Mouse (Mus musculus) kidney, adult 2 months (tissue): ENCODE results near the gene Tpi1. TPM values are rescaled to one million over a fixed set of nuclear protein-coding genes. Genes with fewer than 3 reads are reported as not detected.

Source experiments
- DNase-seq: peaks from one replicate; pipeline ENCODE4 v3.0.0; 2021
- H3K27ac ChIP-seq: fragments of 200-500 bp; 2 replicates; pipeline ENCODE4 v1.5.1; 2012; ENCODE audit warnings: low read depth, low read length, control low read depth, inconsistent platforms; ENCODE audit not compliant: insufficient read depth
- H3K27me3 ChIP-seq: fragments of 200-500 bp; replicated peaks from 2 replicates; pipeline ENCODE4 v1.6.1; 2012; ENCODE audit warnings: mild to moderate bottlenecking, moderate library complexity, low read length, inconsistent platforms; ENCODE audit not compliant: control insufficient read depth, insufficient read depth
- H3K36me3 ChIP-seq: fragments of 200-500 bp; 2 replicates; pipeline ENCODE4 v1.6.1; 2012; ENCODE audit warnings: mild to moderate bottlenecking, moderate library complexity, low read length, inconsistent platforms; ENCODE audit not compliant: control insufficient read depth, insufficient read depth
- H3K4me1 ChIP-seq: fragments of 200-500 bp; 2 replicates; pipeline ENCODE4 v1.6.1; 2011; ENCODE audit warnings: low read length; ENCODE audit not compliant: control insufficient read depth, insufficient read depth
- H3K4me3 ChIP-seq: fragments of 200-500 bp; 2 replicates; pipeline ENCODE4 v1.5.1; 2011; ENCODE audit warnings: mild to moderate bottlenecking, low read depth, low read length, control low read depth; ENCODE audit not compliant: insufficient read depth
- CTCF ChIP-seq: fragments of 200-500 bp; conservative IDR thresholded peaks from 2 replicates; pipeline ENCODE4 v1.5.1; 2011; ENCODE audit warnings: low read depth, mild to moderate bottlenecking, control low read depth, low read length, moderate library complexity, mixed read lengths; ENCODE audit not compliant: insufficient read depth, insufficient read length
- POLR2A ChIP-seq: fragments of 200-500 bp; IDR thresholded peaks from one replicate; pipeline ENCODE4 v1.6.1; 2011; ENCODE audit warnings: low read depth, low read length, control low read depth
- WGBS: fragments of 180-500 bp; shearing (Covaris S2); methylation state at CpG from one replicate; pipeline ENCODE4 v1.1.7; 2018; 5-methylcytosine and 5-hydroxymethylcytosine counted together
- polyA plus RNA-seq: library from polyadenylated mRNA; depleted of rRNA; stranded (reverse); fragments of >200 nt; gene quantifications from 2 replicates; pipeline ENCODE4 v1.2.3, GENCODE M21; 2012

Gene Tpi1
- polyA plus RNA-seq, 1 experiment, result 1,055 TPM

DNA sequence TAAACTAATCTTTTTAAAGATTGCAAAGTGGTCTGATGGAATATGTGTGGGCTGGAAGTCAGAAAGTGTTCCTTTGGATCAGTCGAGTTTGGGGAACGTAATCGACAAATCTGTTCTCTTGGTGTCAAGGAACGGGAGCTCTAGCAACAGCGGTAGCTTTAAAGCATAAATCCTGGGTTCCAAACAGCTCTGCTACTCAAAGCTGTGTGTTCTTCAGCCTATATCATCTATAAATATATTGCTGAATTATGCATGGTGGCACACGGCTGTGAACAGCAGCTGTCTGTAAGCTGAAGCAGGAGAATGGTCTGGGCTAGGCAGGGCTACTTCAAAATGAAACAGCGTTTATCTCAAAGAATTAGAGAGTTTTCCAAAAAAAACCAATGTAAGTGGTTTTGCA lies 33.2 kb downstream of the Tpi1 start:
- H3K27ac ChIP-seq, result no peak overlapping the region
- H3K27me3 ChIP-seq, result no peaks in the 10 kb centered on the region
- no peak overlapping the region for H3K4me3 ChIP-seq
- no peak for DNase-seq
- H3K4me1 ChIP-seq, result no peaks in the 10 kb centered on the region; the same call in 1 of the 2 replicates
- H3K36me3 ChIP-seq, result no peaks in the 10 kb centered on the region
- TF ChIP-seq CTCF (no peak), POLR2A (no peak)
- 88% methylated on average over 7 of the region's 7 CpGs for WGBS

DNA sequence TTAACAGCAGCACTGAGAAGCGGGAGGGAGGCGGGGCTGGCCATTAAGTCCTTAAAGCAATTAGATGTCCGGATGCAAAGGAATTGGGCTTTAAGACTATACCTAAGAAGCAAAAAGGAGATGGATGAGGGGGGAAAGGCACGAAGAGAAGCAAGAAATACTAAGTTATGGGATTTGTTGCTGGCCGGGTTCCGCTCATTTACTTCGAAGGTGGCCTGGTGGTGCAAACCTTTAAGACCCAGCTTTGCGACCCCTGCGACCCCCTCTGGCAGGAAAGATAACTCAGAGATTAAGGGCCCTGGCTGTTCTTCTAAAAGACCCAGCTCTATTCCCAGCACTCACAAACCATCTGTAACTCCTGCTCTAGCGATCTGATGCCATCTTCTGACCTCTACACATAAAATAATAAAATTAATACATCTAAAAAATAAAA lies 34.1 kb downstream of the Tpi1 start:
- Histone ChIP-seq H3K27me3 (no peaks in the 10 kb centered on the region), H3K4me3 (peak overlapping the region; percentile 54), H3K4me1 (no peaks in the 10 kb centered on the region; the same call in 1 of the 2 replicates), H3K27ac (no peak overlapping the region), H3K36me3 (no peaks in the 10 kb centered on the region)
- WGBS, result 11% methylated on average over 10 of the region's 10 CpGs
- no peak for DNase-seq
- TF ChIP-seq POLR2A, result no peak
- no peak for TF ChIP-seq CTCF

DNA sequence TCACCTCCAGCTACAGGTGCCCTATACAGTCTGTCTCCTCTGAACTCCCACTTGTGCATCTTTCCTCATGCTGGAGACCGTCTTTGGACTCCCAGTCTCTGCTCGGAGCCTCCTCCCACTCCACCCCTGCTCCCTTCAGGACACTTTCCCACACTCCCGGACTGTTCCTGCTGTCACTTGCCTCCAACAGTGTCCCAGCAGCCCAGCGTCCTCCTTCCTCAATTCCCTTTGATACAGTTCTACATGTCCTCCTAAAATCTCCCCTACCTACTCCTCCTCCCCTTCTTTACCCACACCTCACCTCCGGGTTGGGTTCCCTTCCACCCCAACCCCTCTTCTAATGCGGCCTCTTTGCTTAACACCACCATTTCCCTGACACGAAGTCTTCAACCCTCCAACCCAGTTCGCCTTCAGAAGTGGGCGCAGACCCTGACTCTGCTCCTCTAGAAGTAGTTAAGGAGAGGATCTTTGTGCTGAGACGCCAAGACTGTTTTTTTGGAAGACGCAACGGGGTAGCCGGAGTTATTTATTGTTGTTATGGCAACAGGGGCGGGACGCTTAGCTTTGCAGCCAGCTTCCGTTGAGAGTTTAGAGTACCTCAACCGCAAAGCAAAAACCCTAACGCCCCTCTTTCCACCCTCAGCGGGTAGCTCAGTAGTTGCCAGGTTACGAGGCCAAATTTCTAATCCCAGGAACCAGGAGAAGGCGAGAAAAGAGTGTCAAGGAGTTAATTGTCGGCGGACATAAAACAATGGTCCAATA lies 34.7 kb downstream of the Tpi1 start, which contains the start of gene Lrrc23:
Lrrc23 (minus strand) TSS at position 506 of the 762 bp plus-strand sequence.
- H3K36me3 ChIP-seq, result no peaks in the 10 kb centered on the region
- no peaks in the 10 kb centered on the region for H3K27me3 ChIP-seq
- H3K27ac ChIP-seq, result no peak within 1 kb of the TSS
- no peaks in the 10 kb centered on the region; the same call in 1 of the 2 replicates for H3K4me1 ChIP-seq
- TF ChIP-seq CTCF (no peak), POLR2A (no peak)
- H3K4me3 ChIP-seq, result peak within 1 kb of the TSS; percentile 54
- DNase-seq, result peak; percentile 68
- WGBS, result 3% methylated on average over 23 of the region's 23 CpGs

DNA sequence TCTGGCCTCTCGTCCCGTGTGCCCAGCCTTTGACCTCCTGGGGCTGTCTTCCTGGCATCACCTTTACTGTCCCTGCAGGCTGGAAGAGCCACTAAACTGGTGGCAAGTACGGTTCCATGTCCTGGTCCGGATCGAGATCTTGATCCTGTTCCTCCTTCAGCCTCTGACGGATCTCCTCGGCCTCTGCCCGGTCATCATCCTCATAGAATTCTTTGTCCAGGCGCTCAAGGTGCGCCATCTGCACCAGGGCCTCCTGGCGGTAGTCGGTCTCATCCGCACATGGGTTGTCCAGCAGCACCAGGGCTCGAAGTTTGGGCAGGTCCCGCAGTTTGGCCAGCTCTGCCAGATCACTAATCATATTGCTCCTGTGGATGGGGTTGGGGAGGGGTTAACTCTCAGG lies 43.6 kb downstream of the Tpi1 start:
- TF ChIP-seq POLR2A (no peak), CTCF (no peak)
- Histone ChIP-seq H3K27me3 (no peaks in the 10 kb centered on the region), H3K4me1 (0 out of 2 replicates have a peak, but pooled peaks cover 3% of the 10 kb centered on the region), H3K36me3 (no peaks in the 10 kb centered on the region), H3K4me3 (no peak overlapping the region), H3K27ac (no peak overlapping the region)
- DNase-seq, result no peak
- 93% methylated on average over 15 of the region's 15 CpGs for WGBS

DNA sequence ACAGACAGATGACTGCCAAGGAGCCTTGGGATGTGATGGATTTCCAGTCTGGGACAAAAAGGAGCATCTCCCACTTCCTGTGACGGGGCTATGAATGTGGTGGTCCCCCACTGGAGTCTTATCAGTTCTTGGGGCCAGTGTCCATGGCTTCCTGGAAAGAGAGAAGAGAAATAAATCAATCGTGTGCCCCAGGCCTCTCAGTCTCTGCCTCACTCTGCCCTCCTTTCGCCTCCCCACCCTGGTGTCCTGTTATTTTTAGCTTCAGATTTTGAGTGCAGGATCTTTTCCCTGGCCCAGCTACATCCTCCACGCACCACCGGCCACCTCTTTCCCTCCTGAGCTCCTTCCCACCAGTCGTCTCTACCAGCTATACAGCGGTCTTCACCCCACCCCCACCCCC lies 44.1 kb downstream of the Tpi1 start:
- TF ChIP-seq POLR2A (no peak), CTCF (no peak)
- Histone ChIP-seq H3K4me3 (no peak overlapping the region), H3K27ac (no peak overlapping the region), H3K4me1 (0 out of 2 replicates have a peak, but pooled peaks cover 3% of the 10 kb centered on the region), H3K27me3 (no peaks in the 10 kb centered on the region), H3K36me3 (no peaks in the 10 kb centered on the region)
- WGBS, result 69% methylated on average over 7 of the region's 7 CpGs
- DNase-seq, result no peak

GRCm38 (mm10) chr6:124769101-124769765 lies 44.9 kb downstream of the Tpi1 start, which contains the start of gene Eno2:
Gene Eno2, minus strand, starts transcription at chr6:124769673.
- no peaks in the 10 kb centered on the region for H3K27me3 ChIP-seq
- no peak for TF ChIP-seq POLR2A
- no peak for TF ChIP-seq CTCF
- no peak for DNase-seq
- H3K27ac ChIP-seq, result no peak within 1 kb of the TSS
- peak within 1 kb of the TSS; percentile 49 for H3K4me3 ChIP-seq
- H3K4me1 ChIP-seq, result 0 out of 2 replicates have a peak, but pooled peaks cover 3% of the 10 kb centered on the region
- H3K36me3 ChIP-seq, result no peaks in the 10 kb centered on the region
- WGBS, result 3% methylated on average over 54 of the region's 54 CpGs

DNA sequence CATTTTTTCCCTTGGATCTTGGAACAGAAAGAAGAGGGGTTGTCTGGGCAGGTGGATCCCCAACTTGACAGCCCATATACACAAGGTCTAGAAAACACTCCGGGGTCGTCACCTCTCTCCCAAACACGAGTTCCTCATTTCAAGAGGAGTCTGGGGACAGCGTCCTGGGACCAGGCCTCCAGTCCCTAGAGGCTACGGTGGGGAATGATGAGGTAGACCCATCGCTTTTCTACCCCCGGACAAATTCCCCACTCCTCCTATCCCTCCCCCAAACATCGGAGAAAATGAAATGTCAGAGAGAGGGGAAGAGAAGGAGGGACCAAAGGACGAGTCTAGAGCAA lies 45.4 kb downstream of the Tpi1 start:
- no peak overlapping the region for H3K27ac ChIP-seq
- peak overlapping the region; percentile 49; the same call in 1 of the 2 replicates for H3K4me3 ChIP-seq
- DNase-seq, result no peak
- H3K27me3 ChIP-seq, result no peaks in the 10 kb centered on the region
- H3K36me3 ChIP-seq, result no peaks in the 10 kb centered on the region
- WGBS, result 29% methylated on average over 9 of the region's 9 CpGs
- 0 out of 2 replicates have a peak, but pooled peaks cover 3% of the 10 kb centered on the region for H3K4me1 ChIP-seq
- no peak for TF ChIP-seq POLR2A
- TF ChIP-seq CTCF, result no peak
